Mouse (Mus musculus): ENCODE measurements around the gene 4921511C20Rik. TPM values are rescaled to one million over a fixed set of nuclear protein-coding genes. Genes with fewer than 3 reads are reported as not detected.

Gene 4921511C20Rik
- total RNA-seq (2021), result not detected
- long read RNA-seq, experiment 1, result 0 reads
- long read RNA-seq, experiment 2, result 0 reads

- intact Hi-C loops (cut with DNase I), result no loop called here
- no peak within 1 kb of the TSS for H3K27ac ChIP-seq
- TF ChIP-seq CTCF (IDR thresholded peaks at IDR 0.05), result no peak
These were observed at the start of gene 4921511C20Rik for GRCm38 (mm10) chrX:127393993-127394392. Gene 4921511C20Rik, plus strand, starts transcription at chrX:127394293.

More at GRCm38 (mm10) chrX:127393993-127394392, at the start of gene 4921511C20Rik:
- H3K4me3 ChIP-seq, result no peak within 1 kb of the TSS
- no peak for DNase-seq

Measured in gastrocnemius, adult 2 months (tissue).